Mouse (Mus musculus) cortical plate, adult 2 months (tissue): Measurements from ENCODE around the gene Mkln1.

Experiments
- CTCF ChIP-seq: fragments of 200-500 bp; IDR thresholded peaks from 2 replicates; pipeline ENCODE4 v1.5.1; 2011; ENCODE audit warnings: mild to moderate bottlenecking, control low read depth, low read length; ENCODE audit not compliant: insufficient read depth; ENCODE audit errors: extremely low read depth
- POLR2A ChIP-seq: fragments of 200-500 bp; IDR thresholded peaks from 2 replicates; pipeline ENCODE4 v1.6.1; 2011; ENCODE audit warnings: mild to moderate bottlenecking, low read length, control low read depth; ENCODE audit not compliant: insufficient read depth; ENCODE audit errors: extremely low read depth

DNA sequence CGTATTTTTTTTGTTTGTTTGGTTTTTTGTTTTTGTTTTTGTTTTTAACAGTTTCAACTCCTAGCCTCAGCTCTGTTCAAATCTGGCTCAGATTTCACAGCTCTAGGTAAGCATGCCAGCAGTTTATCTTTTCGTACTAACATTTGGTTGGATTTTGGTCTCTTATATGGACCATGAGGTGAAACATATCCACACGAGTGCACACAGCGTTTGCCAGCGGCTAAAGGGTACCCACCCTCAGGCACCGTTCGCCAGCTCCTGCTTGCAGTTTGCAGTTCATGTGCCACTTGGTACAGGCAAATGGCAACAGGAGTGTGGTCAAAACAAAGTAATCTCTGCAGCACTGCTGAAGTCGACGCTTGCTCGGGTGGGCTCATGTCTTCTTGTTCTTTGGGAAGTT lies 101.3 kb downstream of the Mkln1 start:
- TF ChIP-seq POLR2A = no peak
- no peak for TF ChIP-seq CTCF
